Mouse (Mus musculus): ENCODE measurements around the gene Zfp276.

DNA sequence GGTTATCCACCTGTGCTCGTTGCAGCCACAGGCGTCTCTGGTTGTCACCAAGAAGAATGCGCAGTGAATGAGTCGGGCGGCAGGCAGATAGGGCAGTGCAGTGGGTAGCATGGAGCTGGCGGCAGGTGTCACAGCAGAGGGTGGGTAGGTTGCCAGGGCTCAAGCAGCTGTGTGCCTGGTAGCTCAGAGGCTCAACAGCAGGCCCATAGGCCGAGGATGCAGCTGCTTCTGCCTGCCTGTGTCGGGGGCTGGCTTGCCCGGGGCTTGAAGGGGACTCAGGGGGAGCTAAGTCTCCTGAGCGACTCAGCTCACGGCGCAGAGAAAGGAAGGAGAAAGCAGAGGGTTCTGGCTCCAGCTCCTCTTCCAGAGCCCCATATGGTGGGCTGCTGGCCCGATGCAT is 20.7 kb upstream of the Zfp276 start:
- TF ChIP-seq CTCF (IDR thresholded peaks at IDR 0.05; ENCODE audit: low read depth): no peak
- no peak for TF ChIP-seq EP300 (IDR thresholded peaks at IDR 0.05; ENCODE audit: low read depth)

Data from heart, postnatal 0 days (tissue).